Mouse (Mus musculus) spleen, postnatal 0 days (tissue): ENCODE measurements around the gene Mcu. TPM values are rescaled to one million over a fixed set of nuclear protein-coding genes. Genes with fewer than 3 reads are reported as not detected.

Experiments used
- polyA plus RNA-seq: library from polyadenylated mRNA; unstranded; fragments of >200 nt; fragmentation: Nextera tagmentation; extraction: Ambion mirVana; gene quantifications from 2 replicates; pipeline ENCODE4 v1.2.1, GENCODE M21; 2015

Gene Mcu
- 17.4 and 21.4 TPM in 2 replicates for polyA plus RNA-seq

GRCm38 (mm10) chr10:59616522-59616921 is at the start of gene Mcu:
Mcu (minus strand) TSS chr10:59616692.

GRCm38 (mm10) chr10:59615981-59616520 is 441 bp downstream of the Mcu start, which contains the start of gene Gm10322:
Gm10322 (plus strand) TSS chr10:59616063.

GRCm38 (mm10) chr10:59441735-59442134 is 174.8 kb downstream of the Mcu start, which contains the start of gene Oit3:
Oit3 (minus strand) TSS chr10:59441778.

DNA sequence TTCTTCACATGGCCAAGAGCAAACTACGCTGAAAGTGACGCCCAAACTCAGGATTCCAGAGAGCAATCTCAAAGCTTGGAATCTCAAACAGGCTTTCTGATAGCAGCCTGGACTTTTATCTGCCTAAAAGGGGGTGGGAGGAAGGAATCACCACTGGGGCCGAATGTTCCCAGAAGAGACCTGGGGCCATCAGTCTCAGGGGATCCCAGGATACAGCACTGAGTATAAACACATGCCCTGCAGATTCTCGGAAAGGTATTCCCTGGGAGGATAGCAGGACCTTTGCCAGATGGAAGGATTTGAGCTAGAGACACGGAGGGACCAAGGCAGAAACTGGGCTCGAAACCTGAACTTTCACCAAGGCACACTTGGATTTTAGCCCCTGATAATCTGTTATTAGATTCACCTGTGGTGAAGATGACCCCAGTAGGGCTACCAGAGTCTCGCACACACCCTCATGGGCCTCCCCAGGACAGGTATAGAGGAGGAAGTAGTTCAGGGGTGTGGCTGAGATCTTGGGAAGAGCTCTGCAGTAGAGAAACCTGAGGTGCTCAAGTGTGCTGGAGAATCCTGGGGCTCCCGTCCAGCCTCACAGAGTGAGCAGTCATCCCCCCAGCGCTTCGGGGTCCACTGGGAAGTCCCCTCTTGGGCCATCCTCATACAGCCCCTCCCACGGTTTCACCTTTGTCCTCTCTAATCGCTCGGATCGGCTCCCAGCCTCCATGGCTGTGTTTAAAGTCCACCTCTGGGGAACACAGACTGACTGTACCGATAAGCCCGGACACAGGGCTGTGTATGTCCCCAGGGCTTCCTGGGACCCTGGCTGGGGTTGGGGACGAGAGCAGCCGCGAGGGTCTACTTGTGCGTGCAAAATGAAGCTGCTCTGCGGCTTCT is 213.3 kb downstream of the Mcu start, which contains the start of gene Pla2g12b:
Pla2g12b (plus strand) TSS at position 762 of the 894 bp plus-strand sequence.

Other genes with a start within 250 kb of the Mcu start
- 2.8 and 14.6 TPM in 2 replicates for gene Gm10273, start 221.1 kb downstream of the Mcu start, polyA plus RNA-seq
- gene Pla2g12b, start 213.0 kb downstream of the Mcu start, polyA plus RNA-seq = 0.11 and 0.28 TPM in 2 replicates
- 11.4 and 15.2 TPM in 2 replicates for gene Oit3, start 174.9 kb downstream of the Mcu start, polyA plus RNA-seq
- gene Gm10322, start 629 bp downstream of the Mcu start, polyA plus RNA-seq = not detected in 2 replicates
- gene Micu1, start 85.8 kb upstream of the Mcu start, polyA plus RNA-seq = 44.1 and 48.3 TPM in 2 replicates